Mouse (Mus musculus): ENCODE data around the gene Scarf1.

DNA sequence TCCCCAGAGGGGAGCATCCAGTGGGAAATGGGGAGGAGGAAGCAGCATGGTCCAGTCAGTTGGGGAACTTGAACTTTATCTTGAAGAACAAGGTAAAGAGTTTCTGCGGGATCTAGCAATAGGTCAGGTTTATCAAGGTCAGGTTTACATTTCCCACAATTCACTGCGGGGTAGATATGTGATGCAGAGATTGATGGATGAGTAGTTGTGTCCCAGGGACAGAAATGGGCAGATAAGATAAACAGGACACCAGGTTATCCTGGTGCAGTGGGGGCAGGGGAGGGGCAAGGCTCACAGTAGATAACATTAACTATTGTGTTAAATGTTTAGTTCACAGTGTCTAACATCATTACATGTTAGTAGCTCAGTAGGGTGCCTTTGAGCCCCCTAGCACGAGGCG is 16.4 kb downstream of the Scarf1 start:
- TF ChIP-seq POLR2A (IDR thresholded peaks at IDR 0.05; ENCODE audit: borderline replicate concordance, low read depth, low read length) (no peak), CTCF (IDR thresholded peaks at IDR 0.05; ENCODE audit: low read depth, low read length) (no peak)

Data from bone marrow macrophage, adult 2 months (primary cell).